Mouse (Mus musculus) stomach, postnatal 0 days (tissue): ENCODE data around the gene Hspa5. TPM values are rescaled to one million over a fixed set of nuclear protein-coding genes. Genes with fewer than 3 reads are reported as not detected.

Source experiments
- ATAC-seq: fragments of 200-750 bp; cut with Nextera tagmentation; 2 replicates; pipeline ENCODE4 v1.8.0; 2017; ENCODE audit not compliant: low FRiP score, low TSS enrichment
- DNase-seq: peaks from one replicate; pipeline ENCODE4 v3.0.0-alpha.2; 2016; ENCODE audit warnings: low spot score
- H3K27ac ChIP-seq: fragments of 300-500 bp; sonication (generic); replicated peaks from 2 replicates; pipeline ENCODE4 v1.5.1; 2014; ENCODE audit warnings: mild to moderate bottlenecking, control low read depth
- H3K27me3 ChIP-seq: fragments of 300-500 bp; sonication (generic); 2 replicates; pipeline ENCODE4 v1.6.1; 2014; ENCODE audit warnings: low read length; ENCODE audit not compliant: control insufficient read depth, insufficient read depth
- H3K36me3 ChIP-seq: fragments of 300-500 bp; sonication (generic); 2 replicates; pipeline ENCODE4 v1.6.1; 2014; ENCODE audit warnings: low read length, mixed read lengths; ENCODE audit not compliant: control insufficient read depth, insufficient read depth
- H3K4me1 ChIP-seq: fragments of 300-500 bp; sonication (generic); replicated peaks from 2 replicates; pipeline ENCODE4 v1.6.1; 2014; ENCODE audit warnings: antibody characterized with exemption; ENCODE audit not compliant: control insufficient read depth, insufficient read depth
- H3K4me2 ChIP-seq: fragments of 300-500 bp; sonication (generic); replicated peaks from 2 replicates; pipeline ENCODE4 v1.6.1; 2014; ENCODE audit warnings: low read depth, mild to moderate bottlenecking, control low read depth, moderate library complexity
- H3K4me3 ChIP-seq: fragments of 300-500 bp; sonication (generic); 2 replicates; pipeline ENCODE4 v1.5.1; 2014; ENCODE audit warnings: low read depth, low read length, control low read depth
- H3K9ac ChIP-seq: fragments of 300-500 bp; sonication (generic); 2 replicates; pipeline ENCODE4 v1.6.1; 2014; ENCODE audit warnings: mild to moderate bottlenecking, low read length, control low read depth, mixed read lengths
- H3K9me3 ChIP-seq: fragments of 300-500 bp; sonication (generic); 2 replicates; pipeline ENCODE4 v1.6.1; 2016; ENCODE audit warnings: low read length; ENCODE audit not compliant: control insufficient read depth
- CTCF ChIP-seq: IDR thresholded peaks from 2 replicates; pipeline ENCODE4 v1.5.1; 2016; ENCODE audit warnings: antibody characterized with exemption, low read depth, mild to moderate bottlenecking, moderate library complexity
- EP300 ChIP-seq: optimal IDR thresholded peaks from 2 replicates; pipeline ENCODE3; 2016; ENCODE audit warnings: antibody characterized with exemption
- WGBS: fragments of 180-500 bp; shearing (Covaris S2); extraction: QIAGEN DNeasy Blood & Tissue Kit; methylation state at CpG from one replicate; pipeline ENCODE4 v1.1.7; 2014; 5-methylcytosine and 5-hydroxymethylcytosine counted together
- polyA plus RNA-seq: library from polyadenylated mRNA; unstranded; fragments of >200 nt; fragmentation: Nextera tagmentation; extraction: Ambion mirVana; gene quantifications from 2 replicates; pipeline ENCODE4 v1.2.1, GENCODE M21; 2015

The Hspa5 gene
- polyA plus RNA-seq, 1 experiment from 2014 or later, result 830 TPM

DNA sequence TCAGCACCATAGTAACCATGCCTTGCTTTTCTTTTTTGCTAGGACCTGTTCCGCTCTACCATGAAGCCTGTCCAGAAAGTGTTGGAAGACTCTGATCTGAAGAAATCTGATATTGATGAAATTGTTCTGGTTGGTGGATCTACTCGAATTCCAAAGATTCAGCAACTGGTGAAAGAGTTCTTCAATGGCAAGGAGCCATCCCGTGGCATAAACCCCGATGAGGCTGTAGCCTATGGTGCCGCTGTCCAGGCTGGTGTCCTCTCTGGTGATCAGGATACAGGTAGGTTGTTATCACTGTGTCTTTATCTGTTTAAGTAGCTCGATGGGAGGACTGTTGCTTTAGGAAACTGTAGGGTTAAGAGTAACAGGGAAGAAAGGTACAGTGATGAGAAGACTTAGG, 2.7 kb downstream of the Hspa5 start:
- H3K9ac ChIP-seq, result no peak overlapping the region; the same call in 1 of the 2 replicates
- H3K4me3 ChIP-seq, result peak overlapping the region; percentile 85
- TF ChIP-seq CTCF (no peak), EP300 (no peak)
- 83% methylated on average over 6 of the region's 6 CpGs for WGBS
- no peaks in the 10 kb centered on the region for H3K27me3 ChIP-seq
- peak overlapping the region; percentile 37 for H3K4me2 ChIP-seq
- DNase-seq, result no peak
- H3K4me1 ChIP-seq, result peaks cover 5% of the 10 kb centered on the region
- peaks cover 20% of the 10 kb centered on the region for H3K36me3 ChIP-seq
- no peaks in the 10 kb centered on the region for H3K9me3 ChIP-seq
- no peak for ATAC-seq
- no peak overlapping the region for H3K27ac ChIP-seq

DNA sequence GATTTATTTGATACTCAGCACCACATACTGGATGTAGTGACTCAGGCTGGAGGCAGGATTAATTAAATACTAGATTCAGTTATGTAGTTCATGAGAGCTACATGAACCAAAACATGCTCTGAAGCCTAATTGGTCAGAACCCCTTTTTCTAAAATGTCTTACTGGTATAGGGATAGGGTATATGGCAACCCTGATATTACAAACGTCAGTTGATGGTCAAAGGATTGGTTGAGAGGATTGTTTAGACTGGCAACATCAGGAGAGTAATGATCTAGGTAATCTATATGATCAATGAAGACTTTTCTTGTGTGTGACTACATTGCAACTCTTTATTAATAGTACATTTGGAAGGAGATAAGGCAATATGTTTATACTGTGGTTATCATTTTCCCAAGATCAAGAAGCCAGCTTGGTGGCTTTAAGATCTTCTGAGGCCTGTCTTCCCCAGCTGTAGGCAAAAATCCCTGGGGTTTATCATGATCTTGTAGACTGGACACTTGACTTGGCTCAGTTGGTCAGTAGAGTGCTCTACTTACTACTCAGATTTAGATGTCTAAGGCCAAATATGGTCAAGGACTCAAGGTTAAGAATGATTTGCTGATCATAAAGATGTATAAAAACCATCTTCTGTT, 5.6 kb downstream of the Hspa5 start:
- Histone ChIP-seq H3K4me2 (peak overlapping the region; percentile 38; the same call in 1 of the 2 replicates), H3K9me3 (no peaks in the 10 kb centered on the region), H3K27ac (no peak overlapping the region), H3K4me1 (no peaks in the 10 kb centered on the region; the same call in 1 of the 2 replicates), H3K9ac (no peak overlapping the region), H3K27me3 (no peaks in the 10 kb centered on the region), H3K4me3 (no peak overlapping the region), H3K36me3 (peaks cover 21% of the 10 kb centered on the region)
- 53% methylated on average over 1 of the region's 1 CpGs for WGBS
- ATAC-seq (no peak), DNase-seq (no peak)
- TF ChIP-seq EP300, result no peak
- no peak for TF ChIP-seq CTCF

DNA sequence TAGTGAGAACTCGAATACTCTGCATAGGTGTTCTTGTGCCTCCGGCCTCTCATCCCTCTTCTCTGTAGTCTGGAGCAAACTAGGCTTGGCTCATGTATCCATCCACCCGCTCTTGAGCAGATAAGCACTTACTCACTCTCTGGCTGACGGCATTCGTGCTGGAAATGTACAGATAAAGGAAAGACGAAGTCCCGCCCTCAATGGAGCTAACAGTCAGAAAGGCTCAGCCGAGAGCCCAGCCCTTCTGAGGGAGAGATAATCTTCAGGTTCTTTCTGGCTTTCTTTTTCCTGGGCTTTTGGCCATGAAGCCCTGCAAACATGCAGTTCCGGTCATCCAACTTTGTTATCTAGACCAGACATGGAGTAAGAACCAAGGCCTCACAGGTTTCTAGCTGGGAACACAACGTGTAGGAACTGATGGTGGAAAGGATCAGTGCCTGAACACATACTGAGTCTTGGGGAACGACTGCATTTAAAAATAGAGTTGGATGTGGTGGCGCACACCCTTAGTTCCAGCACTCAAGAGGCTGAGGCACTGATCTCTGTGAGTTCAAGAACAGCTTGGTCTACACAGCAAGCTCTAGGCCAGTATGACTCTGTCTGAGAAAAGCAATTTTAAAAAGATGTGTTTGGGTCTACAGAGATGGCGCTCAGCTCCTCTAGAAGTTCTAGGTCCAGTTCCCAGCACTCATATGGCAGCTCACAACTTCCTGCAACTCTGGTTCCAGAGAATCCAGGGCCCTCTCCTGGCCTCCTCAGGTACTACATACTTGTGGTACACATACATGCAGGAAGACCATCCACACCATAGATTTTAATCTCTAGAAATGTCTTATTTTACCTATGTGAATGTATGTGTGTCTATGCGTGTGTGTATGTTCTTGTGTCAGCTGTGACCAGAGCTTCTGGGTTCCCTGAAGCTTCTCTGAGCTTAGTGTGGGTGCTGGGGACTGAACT, 11.6 kb downstream of the Hspa5 start:
- H3K4me3 ChIP-seq, result no peak overlapping the region
- WGBS, result 69% methylated on average over 14 of the region's 14 CpGs
- H3K9ac ChIP-seq, result no peak overlapping the region
- no peak overlapping the region for H3K27ac ChIP-seq
- no peaks in the 10 kb centered on the region for H3K4me1 ChIP-seq
- DNase-seq (peak; percentile 69), ATAC-seq (peak; percentile 83)
- peaks cover 5% of the 10 kb centered on the region; the same call in 1 of the 2 replicates for H3K36me3 ChIP-seq
- no peaks in the 10 kb centered on the region for H3K9me3 ChIP-seq
- TF ChIP-seq EP300 (no peak), CTCF (no peak; the same call in 1 of the 2 replicates)
- H3K27me3 ChIP-seq, result no peaks in the 10 kb centered on the region
- H3K4me2 ChIP-seq, result no peak overlapping the region

- Histone ChIP-seq H3K4me1 (no peaks in the 10 kb centered on the region), H3K4me3 (no peak overlapping the region), H3K9me3 (no peaks in the 10 kb centered on the region), H3K9ac (no peak overlapping the region), H3K36me3 (peaks cover 8% of the 10 kb centered on the region; the same call in 1 of the 2 replicates), H3K4me2 (no peak overlapping the region), H3K27me3 (no peaks in the 10 kb centered on the region), H3K27ac (no peak overlapping the region)
- WGBS, result 75% methylated on average over 2 of the region's 2 CpGs
- DNase-seq (peak; percentile 61), ATAC-seq (no peak)
- peak; percentile 89 for TF ChIP-seq CTCF
- TF ChIP-seq EP300, result no peak
These were observed 12.3 kb downstream of the Hspa5 start for GRCm38 (mm10) chr2:34784085-34784484.

- Histone ChIP-seq H3K4me1 (no peaks in the 10 kb centered on the region), H3K9ac (no peak overlapping the region), H3K27ac (no peak overlapping the region), H3K4me3 (no peak overlapping the region), H3K9me3 (no peaks in the 10 kb centered on the region), H3K4me2 (no peak overlapping the region), H3K36me3 (peaks cover 8% of the 10 kb centered on the region; the same call in 1 of the 2 replicates), H3K27me3 (no peaks in the 10 kb centered on the region)
- 93% methylated on average over 8 of the region's 8 CpGs for WGBS
- DNase-seq (no peak), ATAC-seq (no peak)
- TF ChIP-seq EP300 (no peak), CTCF (no peak)
These were observed 18.5 kb downstream of the Hspa5 start for GRCm38 (mm10) chr2:34790282-34790681.
